Mouse (Mus musculus) adrenal gland, postnatal 4 days (tissue): Measurements from ENCODE around the gene Tmem219. TPM values are rescaled to one million over a fixed set of nuclear protein-coding genes. Genes with fewer than 3 reads are reported as not detected.

ENCODE experiments used
- DNase-seq, 2 experiments: peaks; one replicate each; pipeline ENCODE4 v3.0.0; 2021 to 2022; ENCODE audit warnings: low spot score in 2 of 2, mixed read lengths in 2 of 2
- total RNA-seq, 2 experiments: library from RNA; stranded (reverse); gene quantifications; 2 replicates each; pipeline ENCODE4 v1.2.3; 2021

Gene Tmem219
- total RNA-seq, 2 experiments from 2014 or later, result 34.9 to 39.0 TPM

GRCm38 (mm10) chr7:126863791-126864190, 58.9 kb downstream of the Tmem219 start:
- DNase-seq, result no peak

GRCm38 (mm10) chr7:126862147-126862784, 60.5 kb downstream of the Tmem219 start, which contains the start of gene Ino80e:
Gene Ino80e (minus strand): TSS chr7:126862377.
- DNase-seq, result peak; percentile 78 to 90

- peak; percentile 84 to 95 for DNase-seq
Observed at GRCm38 (mm10) chr7:126861429-126862130, 61.1 kb downstream of the Tmem219 start, which contains the start of gene Hirip3. Gene Hirip3 (plus strand): TSS chr7:126861972.

- DNase-seq, result no peak
Observed at GRCm38 (mm10) chr7:126860987-126861386, 61.7 kb downstream of the Tmem219 start.

- no peak for DNase-seq
Observed at GRCm38 (mm10) chr7:126856741-126857420, 65.8 kb downstream of the Tmem219 start.

- DNase-seq, result no peak
Observed at GRCm38 (mm10) chr7:126855641-126856040, 67.1 kb downstream of the Tmem219 start.

- DNase-seq, result no peak
Observed at GRCm38 (mm10) chr7:126853454-126853853, 69.3 kb downstream of the Tmem219 start.

GRCm38 (mm10) chr7:126851192-126851591, 71.5 kb downstream of the Tmem219 start:
- DNase-seq, result no peak

- no peak for DNase-seq
Observed at GRCm38 (mm10) chr7:126850161-126850560, 72.6 kb downstream of the Tmem219 start.

GRCm38 (mm10) chr7:126848794-126849193, 73.9 kb downstream of the Tmem219 start:
- DNase-seq, result no peak

GRCm38 (mm10) chr7:126847421-126848398, 75.0 kb downstream of the Tmem219 start:
- DNase-seq, result no peak

- DNase-seq, result no peak
Observed at GRCm38 (mm10) chr7:126847116-126847420, 75.6 kb downstream of the Tmem219 start, which contains the start of gene Doc2a. Gene Doc2a (plus strand): TSS chr7:126847416.

- no peak for DNase-seq
Observed at GRCm38 (mm10) chr7:126845516-126845915, 77.2 kb downstream of the Tmem219 start.

- DNase-seq, result no peak
Observed at GRCm38 (mm10) chr7:126843276-126843675, 79.4 kb downstream of the Tmem219 start.

Other genes starting within 250 kb of the Tmem219 start
- 10 to 100 TPM; 24.0 to 45.6 TPM for gene Sult1a1, start 246.5 kb downstream of the Tmem219 start, total RNA-seq
- 10 to 100 TPM; 85.4 to 98.8 TPM for gene Bola2, start 227.5 kb downstream of the Tmem219 start, total RNA-seq
- 10 to 100 TPM; 18.4 to 18.9 TPM for gene Slx1b, start 227.1 kb downstream of the Tmem219 start, total RNA-seq
- 10 to 100 TPM; 15.5 to 18.9 TPM for gene Coro1a, start 215.1 kb downstream of the Tmem219 start, total RNA-seq
- gene Mapk3, start 163.3 kb downstream of the Tmem219 start, total RNA-seq, result 100 to 1,000 TPM; 162 to 172 TPM
- gene Gdpd3, start 156.6 kb downstream of the Tmem219 start, total RNA-seq, result 1 to 10 TPM; 9.3 to 9.5 TPM
- gene Ypel3, start 146.0 kb downstream of the Tmem219 start, total RNA-seq, result 100 to 1,000 TPM; 112 to 122 TPM
- gene Tbx6, start 141.4 kb downstream of the Tmem219 start, total RNA-seq, result under 1 TPM; 0.65 to 0.90 TPM
- gene Ppp4c, start 130.4 kb downstream of the Tmem219 start, total RNA-seq, result 100 to 1,000 TPM; 134 to 142 TPM
- 10 to 100 TPM; 16.7 to 18.0 TPM for gene Fam57b, start 125.2 kb downstream of the Tmem219 start, total RNA-seq
- gene 4930451I11Rik, start 91.3 kb downstream of the Tmem219 start, total RNA-seq, result not detected
- gene Doc2a, start 75.5 kb downstream of the Tmem219 start, total RNA-seq, result 1 to 10 TPM; 3.1 to 3.6 TPM
- gene Hirip3, start 60.9 kb downstream of the Tmem219 start, total RNA-seq, result 10 to 100 TPM; 32.3 to 41.4 TPM
- gene Ino80e, start 60.5 kb downstream of the Tmem219 start, total RNA-seq, result 10 to 100 TPM; 49.7 to 51.9 TPM
- 100 to 1,000 TPM; 104 to 108 TPM for gene Taok2, start 38.2 kb downstream of the Tmem219 start, total RNA-seq
- 10 to 100 TPM; 27.3 to 28.5 TPM for gene Kctd13, start 6.0 kb upstream of the Tmem219 start, total RNA-seq
- 1 to 10 TPM; 3.0 to 3.7 TPM for gene Asphd1, start 26.7 kb upstream of the Tmem219 start, total RNA-seq
- gene Sez6l2, start 27.6 kb upstream of the Tmem219 start, total RNA-seq, result 10 to 100 TPM; 97.6 to 97.9 TPM
- 10 to 100 TPM; 86.8 to 91.0 TPM for gene Cdipt, start 53.0 kb upstream of the Tmem219 start, total RNA-seq
- gene Cdiptos, start 53.2 kb upstream of the Tmem219 start, total RNA-seq, result 1 to 10 TPM; 1.9 to 2.5 TPM
- gene Mvp, start 91.7 kb upstream of the Tmem219 start, total RNA-seq, result 10 to 100 TPM; 67.1 to 68.4 TPM
- gene Pagr1b, start 93.6 kb upstream of the Tmem219 start, total RNA-seq, result 1 to 10 TPM; 3.5 to 8.3 TPM
- 10 to 100 TPM; 12.4 to 15.4 TPM for gene Pagr1a, start 94.4 kb upstream of the Tmem219 start, total RNA-seq
- gene Gm42742, start 98.2 kb upstream of the Tmem219 start, total RNA-seq, result 10 to 100 TPM; 34.8 to 36.6 TPM
- gene Prrt2, start 98.3 kb upstream of the Tmem219 start, total RNA-seq, result 10 to 100 TPM in 1 of 2 experiments, 1 to 10 TPM in 1; 7.4 to 11.1 TPM
- gene Maz, start 104.1 kb upstream of the Tmem219 start, total RNA-seq, result 100 to 1,000 TPM; 240 to 256 TPM
- gene Kif22, start 119.6 kb upstream of the Tmem219 start, total RNA-seq, result 10 to 100 TPM; 45.2 to 45.9 TPM
- gene Zg16, start 164.4 kb upstream of the Tmem219 start, total RNA-seq, result 100 to 1,000 TPM in 1 of 2 experiments, not detected in 1; 137 TPM
- 1 to 10 TPM; 1.9 to 2.0 TPM for gene AI467606, start 168.4 kb upstream of the Tmem219 start, total RNA-seq
- 10 to 100 TPM in 1 of 2 experiments, 1 to 10 TPM in 1; 5.7 to 12.0 TPM for gene Qprt, start 199.3 kb upstream of the Tmem219 start, total RNA-seq
- 1 to 10 TPM; 1.8 to 2.1 TPM for gene Spn, start 214.9 kb upstream of the Tmem219 start, total RNA-seq